Mouse (Mus musculus) bone marrow macrophage, adult 2 months (primary cell): Measurements from ENCODE around the gene Gm20662.

Source experiments
- CTCF ChIP-seq: IDR thresholded peaks from 2 replicates; pipeline ENCODE4 v1.5.1; 2012; ENCODE audit warnings: low read depth, mild to moderate bottlenecking, low read length, moderate library complexity
- POLR2A ChIP-seq: IDR thresholded peaks from 2 replicates; pipeline ENCODE4 v1.6.1; 2012; ENCODE audit warnings: mild to moderate bottlenecking, low read depth, low read length, borderline replicate concordance

DNA sequence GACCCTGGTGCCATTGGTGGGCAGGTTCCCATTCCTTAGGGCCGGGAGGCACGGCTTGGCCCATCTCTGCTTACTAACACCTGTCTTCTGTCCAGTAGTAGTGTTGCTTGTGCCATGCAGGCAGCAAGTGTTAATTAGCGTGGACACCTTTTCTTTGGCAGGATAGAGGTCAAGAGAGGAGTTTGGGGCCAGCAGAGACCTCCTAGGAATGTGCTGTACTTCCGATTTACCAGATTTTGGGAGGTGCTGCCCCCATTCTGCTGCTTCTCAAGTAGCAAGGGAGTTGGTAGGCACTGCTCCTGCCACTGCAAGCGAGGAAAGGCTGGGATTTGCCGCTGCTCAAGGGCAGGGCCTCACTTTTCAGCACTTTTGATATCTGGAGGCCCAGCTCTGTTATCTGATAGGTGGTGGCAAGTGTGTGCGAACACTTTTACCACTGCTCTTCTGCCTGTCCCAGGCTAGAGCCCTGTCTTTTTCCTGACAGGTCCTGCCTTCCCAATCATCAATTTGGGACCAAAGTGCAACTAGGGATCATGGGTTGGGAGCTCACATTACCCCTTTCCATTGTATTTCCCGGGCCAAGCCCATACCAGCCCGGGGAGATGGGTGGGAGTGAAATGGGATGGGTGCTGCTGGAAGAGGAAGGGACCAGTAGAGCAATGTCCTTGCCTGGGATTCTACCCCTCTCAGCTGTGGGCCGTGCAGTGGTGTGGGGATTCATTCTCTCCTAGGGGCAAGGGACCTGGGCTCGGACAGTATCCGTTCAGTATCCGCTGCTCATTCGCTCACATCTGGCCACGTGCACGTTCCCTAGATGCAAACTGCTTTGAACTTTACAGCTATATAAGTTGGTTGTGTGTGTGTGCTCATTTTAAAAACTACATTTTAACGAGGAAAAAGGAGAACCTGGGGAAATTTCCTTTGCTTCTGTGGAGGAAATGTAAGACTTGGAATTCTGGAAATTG, 51.7 kb downstream of the Gm20662 start:
- no peak for TF ChIP-seq POLR2A
- TF ChIP-seq CTCF = no peak
